Mouse (Mus musculus): ENCODE measurements around the gene Pafah1b3. TPM values are rescaled to one million over a fixed set of nuclear protein-coding genes. Genes with fewer than 3 reads are reported as not detected.
A peak's percentile ranks its signal among the peaks of the same experiment; 100 is the strongest.

Pafah1b3 gene
- total and polyA plus RNA-seq, 3 experiments, result 85.6 to 180 (median 110) TPM

DNA sequence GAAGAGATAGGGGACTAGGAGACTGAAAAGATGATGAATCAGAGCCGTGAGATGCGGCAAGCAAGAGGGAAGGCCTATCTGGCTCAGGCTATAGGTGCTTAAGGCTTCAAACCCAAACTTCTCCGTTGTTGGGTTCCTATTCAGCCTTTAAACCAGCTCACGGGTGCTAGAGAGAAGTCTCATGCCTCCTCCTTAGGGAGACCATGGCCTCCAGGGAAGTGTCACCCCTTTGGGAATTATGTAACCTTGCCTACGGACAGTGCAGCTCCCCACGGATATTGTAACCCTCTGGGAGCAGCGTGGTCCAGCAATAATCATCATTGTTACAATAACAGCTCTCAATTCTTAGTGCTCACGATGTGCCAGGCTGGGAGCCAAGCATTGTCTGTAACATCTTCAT, 46.0 kb downstream of the Pafah1b3 start:
- Histone ChIP-seq H3K4me3 (ENCODE audit: control insufficient read depth in 1 of 2, insufficient read depth in 1 of 2, low read depth in 2 of 2, low read length in 2 of 2) (peak overlapping the region; percentile 58 to 99), H3K9me3 (replicated peaks; ENCODE audit: insufficient read depth, low read length) (no peaks in the 10 kb centered on the region), H3K79me2 (ENCODE audit: control insufficient read depth, insufficient read depth, low read length, poor library complexity) (peaks cover 32% of the 10 kb centered on the region), H3K36me3 (ENCODE audit: control insufficient read depth in 1 of 2, insufficient read depth in 2 of 2, low read length in 2 of 2) (peaks cover 0 to 2% of the 10 kb centered on the region in 2 experiments; a peak in 2 of 4 replicates), H3K4me1 (ENCODE audit: control insufficient read depth in 1 of 2, insufficient read depth in 2 of 2, low read length in 2 of 2) (peaks cover 0 to 7% of the 10 kb centered on the region in 2 experiments; a peak in 3 of 4 replicates), H3K9ac (ENCODE audit: control insufficient read depth, low read depth, low read length, poor library complexity, severe bottlenecking) (peak overlapping the region; percentile 73), H3K27me3 (ENCODE audit: control insufficient read depth in 1 of 2, insufficient read depth in 2 of 2, low read length in 2 of 2) (no peaks in the 10 kb centered on the region), H3K27ac (ENCODE audit: control insufficient read depth, low read depth, low read length) (no peak overlapping the region)
- 0 out of 2 replicates have a peak, but pooled peaks have one; percentile 1 for TF ChIP-seq ETS1 (IDR thresholded peaks at IDR 0.05; ENCODE audit: low read depth, low read length)
- no peak for TF ChIP-seq TBP (IDR thresholded peaks at IDR 0.05; ENCODE audit: low read depth, low read length)
- no peak for DNase-seq (ENCODE audit: low read depth, low spot score)

DNA sequence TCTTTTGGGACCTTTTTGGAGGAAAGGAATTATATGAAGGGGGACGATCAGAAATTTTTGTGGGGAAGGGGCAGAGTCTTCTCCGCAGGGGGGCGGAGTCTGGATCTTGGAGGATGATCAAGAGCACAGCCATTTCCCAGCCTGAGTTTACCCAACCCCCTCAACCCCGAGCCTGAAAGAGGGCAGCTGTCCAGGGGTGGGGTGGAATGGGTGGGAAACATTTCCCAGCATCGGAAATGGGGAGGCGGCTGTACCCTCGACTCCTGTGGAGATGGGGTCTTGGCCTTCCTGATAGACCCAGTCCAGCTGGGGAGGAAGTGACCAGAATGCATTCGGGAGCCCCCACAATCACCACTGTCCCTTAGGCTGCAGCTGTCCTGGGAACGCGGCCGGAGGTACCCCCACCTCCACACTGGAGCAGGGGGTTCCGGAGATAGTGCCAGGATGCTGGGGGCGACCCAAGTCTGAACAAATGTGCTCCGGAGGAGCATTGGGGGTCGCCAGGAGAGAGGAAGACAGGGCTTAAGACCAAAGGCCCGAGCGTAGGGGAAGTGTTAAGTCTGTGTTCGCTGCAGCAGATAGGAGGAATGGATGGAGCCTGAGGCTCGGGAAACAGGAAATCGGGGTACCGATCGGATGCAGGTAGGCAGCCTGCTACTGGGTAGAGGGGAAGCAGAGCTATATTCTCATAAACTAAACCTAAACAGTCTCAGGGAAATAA, 46.6 kb downstream of the Pafah1b3 start:
- peak; percentile 72 for DNase-seq (ENCODE audit: low read depth, low spot score)
- peak overlapping the region; percentile 58 to 99 for H3K4me3 ChIP-seq (ENCODE audit: control insufficient read depth in 1 of 2, insufficient read depth in 1 of 2, low read depth in 2 of 2, low read length in 2 of 2)
- H3K27me3 ChIP-seq (ENCODE audit: control insufficient read depth in 1 of 2, insufficient read depth in 2 of 2, low read length in 2 of 2), result no peaks in the 10 kb centered on the region
- H3K27ac ChIP-seq (ENCODE audit: control insufficient read depth, low read depth, low read length), result peak overlapping the region; percentile 35
- TF ChIP-seq RCOR1 (IDR thresholded peaks at IDR 0.05; ENCODE audit: low read depth, low read length) (no peak; the same call in 1 of the 2 replicates), USF2 (IDR thresholded peaks at IDR 0.05; ENCODE audit: borderline replicate concordance in 1 of 2, insufficient read depth in 1 of 2, low read depth in 1 of 2, low read length in 2 of 2) (no peak), TBP (IDR thresholded peaks at IDR 0.05; ENCODE audit: low read depth, low read length) (no peak), NELFE (IDR thresholded peaks at IDR 0.05; ENCODE audit: low read depth, low read length) (no peak), SMC3 (IDR thresholded peaks at IDR 0.05; ENCODE audit: low read depth, low read length) (no peak), KAT2A (conservative IDR thresholded peaks at IDR 0.05; ENCODE audit: low read depth, low read length) (no peak), ZNF384 (IDR thresholded peaks at IDR 0.05; ENCODE audit: low read depth, low read length) (no peak), POLR2AphosphoS5 (IDR thresholded peaks at IDR 0.05; ENCODE audit: borderline replicate concordance, low read depth, low read length) (no peak), USF1 (IDR thresholded peaks at IDR 0.05; ENCODE audit: low read depth, low read length) (no peak), CTCF (IDR thresholded peaks at IDR 0.05 in 2 of 3, conservative IDR thresholded peaks at IDR 0.05 in 1 of 3; ENCODE audit: control insufficient read depth in 1 of 3, insufficient read depth in 1 of 3, low read depth in 2 of 3, low read length in 3 of 3, poor library complexity in 1 of 3, severe bottlenecking in 1 of 3) (no peak), JUND (IDR thresholded peaks at IDR 0.05; ENCODE audit: low read depth, low read length) (no peak), SIN3A (IDR thresholded peaks at IDR 0.05; ENCODE audit: low read length) (peak; percentile 30; the same call in 1 of the 2 replicates), RAD21 (IDR thresholded peaks at IDR 0.05; ENCODE audit: low read depth, low read length) (no peak), MEF2A (IDR thresholded peaks at IDR 0.05; ENCODE audit: extremely low read depth, insufficient replicate concordance, low read depth, low read length, poor library complexity, severe bottlenecking) (no peak), CHD1 (IDR thresholded peaks at IDR 0.05; ENCODE audit: low read depth, low read length) (no peak), POLR2A (IDR thresholded peaks at IDR 0.05; ENCODE audit: control insufficient read depth in 1 of 2, insufficient read depth in 1 of 2, low read depth in 1 of 2, low read length in 2 of 2, poor library complexity in 1 of 2) (peak in 1 of 2 experiments; percentile 3; a peak in 1 of 4 replicates), TCF12 (IDR thresholded peaks at IDR 0.05; ENCODE audit: low read depth, low read length) (no peak), ETS1 (IDR thresholded peaks at IDR 0.05; ENCODE audit: low read depth, low read length) (0 out of 2 replicates have a peak, but pooled peaks have one; percentile 8), MAFK (IDR thresholded peaks at IDR 0.05; ENCODE audit: borderline replicate concordance, low read depth, low read length) (no peak), ZMIZ1 (IDR thresholded peaks at IDR 0.05; ENCODE audit: low read depth, low read length) (no peak), MXI1 (IDR thresholded peaks at IDR 0.05; ENCODE audit: low read depth, low read length) (peak; percentile 43), EP300 (IDR thresholded peaks at IDR 0.05; ENCODE audit: low read depth in 1 of 2, low read length in 2 of 2) (0 out of 4 replicates have a peak, but pooled peaks of 1 of the 2 experiments have one; percentile 4), MAX (IDR thresholded peaks at IDR 0.05; ENCODE audit: low read length) (no peak), MYB (IDR thresholded peaks at IDR 0.05; ENCODE audit: low read depth, low read length) (no peak), HCFC1 (IDR thresholded peaks at IDR 0.05; ENCODE audit: low read depth, low read length) (peak; percentile 7; the same call in 1 of the 2 replicates), NRF1 (IDR thresholded peaks at IDR 0.05; ENCODE audit: insufficient read depth, low read depth, low read length, poor library complexity, severe bottlenecking) (no peak), POLR2AphosphoS2 (IDR thresholded peaks at IDR 0.05; ENCODE audit: low read length) (no peak; the same call in 1 of the 2 replicates)
- peak overlapping the region; percentile 73 for H3K9ac ChIP-seq (ENCODE audit: control insufficient read depth, low read depth, low read length, poor library complexity, severe bottlenecking)
- H3K36me3 ChIP-seq (ENCODE audit: control insufficient read depth in 1 of 2, insufficient read depth in 2 of 2, low read length in 2 of 2), result peaks cover 0 to 2% of the 10 kb centered on the region in 2 experiments; a peak in 2 of 4 replicates
- peaks cover 0 to 7% of the 10 kb centered on the region in 2 experiments; a peak in 3 of 4 replicates for H3K4me1 ChIP-seq (ENCODE audit: control insufficient read depth in 1 of 2, insufficient read depth in 2 of 2, low read length in 2 of 2)
- no peaks in the 10 kb centered on the region for H3K9me3 ChIP-seq (replicated peaks; ENCODE audit: insufficient read depth, low read length)
- peaks cover 32% of the 10 kb centered on the region for H3K79me2 ChIP-seq (ENCODE audit: control insufficient read depth, insufficient read depth, low read length, poor library complexity)
